Mouse (Mus musculus) E14TG2a.4 (cell line): ENCODE data around the gene Snx8.

Source experiments
- H3K27me3 ChIP-seq: 2 replicates; pipeline ENCODE4 v1.6.1; 2014; ENCODE audit warnings: low read length, control low read depth; ENCODE audit not compliant: insufficient read depth
- H3K36me3 ChIP-seq: 2 replicates; pipeline ENCODE4 v1.6.1; 2014; ENCODE audit warnings: low read length, control low read depth; ENCODE audit not compliant: insufficient read depth
- H3K4me1 ChIP-seq: replicated peaks from 2 replicates; pipeline ENCODE4 v1.6.1; 2014; ENCODE audit warnings: low read depth, low read length, control low read depth
- H3K4me3 ChIP-seq: replicated peaks from 2 replicates; pipeline ENCODE4 v1.5.1; 2014; ENCODE audit warnings: mild to moderate bottlenecking, low read length
- H3K9me3 ChIP-seq: 2 replicates; pipeline ENCODE4 v1.6.1; 2014; ENCODE audit warnings: low read length, control low read depth
- CTCF ChIP-seq: conservative IDR thresholded peaks from 2 replicates; pipeline ENCODE4 v1.5.1; 2014; ENCODE audit warnings: low read length
- NANOG ChIP-seq: IDR thresholded peaks from 2 replicates; pipeline ENCODE4 v1.6.1; 2014; ENCODE audit warnings: borderline replicate concordance, low read length, mixed read lengths
- POU5F1 ChIP-seq: IDR thresholded peaks from 2 replicates; pipeline ENCODE4 v1.6.1; 2014; ENCODE audit warnings: low read length, borderline replicate concordance

Gene Snx8

DNA sequence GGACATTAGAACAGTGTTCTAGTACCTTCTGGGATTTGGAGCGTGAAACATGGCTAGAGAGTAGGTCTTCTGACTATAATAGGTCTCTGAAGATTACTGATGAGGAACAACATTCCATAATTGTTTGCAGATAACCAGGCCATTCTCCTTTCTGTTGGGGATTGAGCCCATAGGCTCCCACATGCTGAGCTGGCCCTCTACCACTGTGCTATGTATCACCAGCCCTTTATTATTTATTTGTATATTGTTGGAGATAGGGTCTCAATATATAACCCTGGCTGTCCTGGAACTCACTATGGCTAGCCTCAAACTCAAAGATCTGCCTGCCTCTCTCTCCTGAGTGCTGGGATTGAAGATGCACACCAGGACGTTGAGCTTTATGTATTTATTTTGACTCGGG, 585 bp upstream of the Snx8 start:
- peaks cover 26% of the 10 kb centered on the region for H3K4me1 ChIP-seq
- H3K4me3 ChIP-seq: peak overlapping the region; percentile 92
- H3K36me3 ChIP-seq: no peaks in the 10 kb centered on the region
- H3K27me3 ChIP-seq: peaks cover 26% of the 10 kb centered on the region
- no peaks in the 10 kb centered on the region for H3K9me3 ChIP-seq
- TF ChIP-seq NANOG (no peak), POU5F1 (no peak), CTCF (no peak)

DNA sequence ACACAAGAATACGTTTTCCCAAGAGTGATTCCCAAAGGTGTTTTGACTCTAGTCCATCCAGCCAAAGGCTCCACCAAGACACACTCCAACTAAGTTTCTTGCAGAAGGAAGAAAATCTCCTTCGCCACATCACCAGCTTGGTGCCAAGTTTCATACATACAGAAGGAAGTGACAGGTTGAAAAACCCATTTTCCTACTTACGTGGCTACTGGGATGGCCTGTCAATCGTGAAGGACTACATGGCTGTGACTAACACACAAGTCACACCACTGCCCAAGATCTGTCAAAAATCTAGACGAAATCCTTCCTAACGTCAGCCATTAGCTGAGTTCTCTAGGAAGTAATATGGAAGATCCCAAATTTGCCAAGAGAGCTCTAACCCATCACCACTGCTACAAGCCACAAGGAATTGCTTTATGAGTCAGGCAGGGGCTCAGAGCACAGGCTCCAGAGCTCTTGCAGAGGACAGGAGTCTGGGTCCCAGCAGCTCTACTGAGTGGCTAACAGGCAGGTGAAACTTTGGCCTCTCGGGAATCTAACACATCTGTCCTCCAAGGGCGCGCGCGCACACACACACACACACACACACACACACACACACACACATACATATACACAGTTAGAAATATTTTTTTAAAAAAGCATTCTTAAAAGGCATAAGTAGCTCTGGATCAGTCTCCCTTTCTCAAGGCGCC, 1.1 kb downstream of the Snx8 start:
- no peak for TF ChIP-seq NANOG
- no peak for TF ChIP-seq POU5F1
- H3K4me1 ChIP-seq: peaks cover 36% of the 10 kb centered on the region
- no peaks in the 10 kb centered on the region for H3K36me3 ChIP-seq
- no peaks in the 10 kb centered on the region for H3K9me3 ChIP-seq
- peaks cover 26% of the 10 kb centered on the region for H3K27me3 ChIP-seq
- peak overlapping the region; percentile 92 for H3K4me3 ChIP-seq

DNA sequence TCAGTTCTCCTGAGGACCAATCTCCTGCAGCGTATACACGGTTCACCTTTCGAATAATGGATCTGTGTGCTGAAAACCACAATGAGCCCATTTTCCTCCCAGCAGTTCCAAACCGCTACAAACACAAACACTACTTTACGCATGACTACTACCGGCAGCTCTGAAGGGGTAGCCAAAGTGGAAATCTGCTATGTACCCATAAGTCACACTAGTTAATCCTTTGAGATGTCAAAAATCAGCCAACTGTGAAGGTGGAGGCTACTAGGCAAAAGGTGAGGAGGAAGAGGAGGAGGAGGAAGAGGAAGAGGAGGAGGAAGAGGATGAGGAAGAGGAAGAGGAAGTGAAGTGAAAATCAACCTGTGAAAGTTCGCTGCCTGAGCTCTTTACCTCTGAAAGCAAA, 1.8 kb downstream of the Snx8 start:
- Histone ChIP-seq H3K9me3 (no peaks in the 10 kb centered on the region), H3K4me3 (no peak overlapping the region), H3K4me1 (peaks cover 36% of the 10 kb centered on the region), H3K36me3 (no peaks in the 10 kb centered on the region), H3K27me3 (peaks cover 26% of the 10 kb centered on the region)
- TF ChIP-seq NANOG (no peak), POU5F1 (no peak), CTCF (no peak)

DNA sequence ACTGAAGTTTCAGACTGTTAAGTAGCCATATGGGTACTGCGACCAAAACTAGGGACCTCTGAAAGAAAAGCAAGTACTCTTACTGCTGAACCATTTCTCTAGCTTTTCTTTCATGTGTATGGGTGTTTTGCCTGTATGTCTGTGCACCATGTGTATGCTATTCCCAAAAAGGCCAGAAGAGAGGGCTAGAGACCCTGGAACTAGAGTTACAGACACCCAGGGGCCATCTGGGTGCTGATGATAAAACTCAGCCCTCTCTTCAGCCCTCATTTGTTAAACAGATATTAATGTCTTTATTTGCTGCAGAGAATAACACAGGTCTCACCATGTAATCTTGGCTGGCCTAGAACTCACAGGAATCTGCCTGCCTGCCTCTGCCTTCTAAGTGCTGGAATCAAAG, 4.6 kb downstream of the Snx8 start:
- Histone ChIP-seq H3K27me3 (peaks cover 6% of the 10 kb centered on the region), H3K4me1 (peaks cover 36% of the 10 kb centered on the region), H3K4me3 (no peak overlapping the region), H3K36me3 (peaks cover 4% of the 10 kb centered on the region; the same call in 1 of the 2 replicates), H3K9me3 (no peaks in the 10 kb centered on the region)
- TF ChIP-seq CTCF (no peak), NANOG (no peak)

DNA sequence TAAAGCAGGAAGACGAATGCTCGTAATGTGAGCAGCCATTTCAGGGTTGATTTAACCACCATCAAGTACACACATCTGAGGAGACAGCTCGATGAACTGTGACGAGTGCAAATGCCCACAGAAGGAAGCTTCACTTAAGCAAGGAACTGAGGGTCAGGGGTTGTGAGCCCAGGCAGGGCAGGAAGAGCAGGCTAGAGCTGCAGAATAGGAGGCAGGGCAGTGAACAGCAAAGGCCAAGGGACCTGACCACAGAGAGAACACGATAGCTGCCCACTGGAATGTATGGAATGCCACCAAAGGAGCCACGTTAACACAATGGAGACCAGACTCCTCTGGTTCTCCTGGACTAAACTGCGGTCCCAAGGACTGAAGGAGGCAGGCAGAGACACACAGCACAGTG, 5.5 kb downstream of the Snx8 start:
- Histone ChIP-seq H3K4me1 (peaks cover 37% of the 10 kb centered on the region), H3K27me3 (peaks cover 5% of the 10 kb centered on the region; the same call in 1 of the 2 replicates), H3K36me3 (peaks cover 4% of the 10 kb centered on the region; the same call in 1 of the 2 replicates), H3K4me3 (no peak overlapping the region), H3K9me3 (no peaks in the 10 kb centered on the region)
- no peak for TF ChIP-seq CTCF
- TF ChIP-seq NANOG: no peak
- TF ChIP-seq POU5F1: no peak

DNA sequence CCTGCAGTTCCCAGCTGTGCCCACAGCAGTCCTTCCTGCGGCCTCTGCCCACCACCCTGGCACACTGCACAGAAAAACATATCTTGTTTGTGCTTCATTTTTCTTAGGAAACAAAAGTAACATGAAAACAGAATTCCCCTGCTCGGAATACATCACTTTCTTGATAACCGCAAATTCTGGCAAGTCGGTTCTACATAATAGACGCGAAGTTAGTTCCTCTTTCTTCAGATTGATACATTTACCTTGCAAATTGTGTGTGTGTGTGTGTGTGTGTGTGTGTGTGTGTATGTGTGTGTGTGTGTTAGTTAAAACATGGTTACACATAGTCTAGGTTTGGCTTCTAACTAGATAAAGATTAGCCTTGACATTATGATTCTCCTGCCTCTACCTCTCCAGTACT, 6.4 kb downstream of the Snx8 start:
- Histone ChIP-seq H3K9me3 (no peaks in the 10 kb centered on the region), H3K4me3 (no peak overlapping the region)

DNA sequence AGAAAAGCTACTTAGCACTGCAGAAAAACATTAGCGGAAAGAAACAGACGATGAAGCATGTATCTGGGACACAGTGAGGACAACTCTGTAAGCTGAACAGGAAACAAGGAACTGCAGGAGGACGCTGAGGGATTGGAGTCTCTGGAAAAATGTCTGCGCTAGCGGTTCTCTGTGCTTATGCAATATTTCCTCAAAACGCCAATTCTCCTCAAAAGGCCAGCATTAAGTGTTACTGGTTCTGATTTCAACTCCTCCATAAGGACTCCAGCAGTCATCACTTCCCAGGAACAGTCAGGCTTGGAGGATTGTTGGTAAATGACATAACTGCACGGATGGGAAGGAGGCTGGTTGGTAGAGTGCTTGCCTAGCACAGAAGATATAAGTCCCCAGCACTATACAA, 7.9 kb downstream of the Snx8 start:
- Histone ChIP-seq H3K4me3 (no peak overlapping the region), H3K4me1 (peaks cover 21% of the 10 kb centered on the region), H3K36me3 (peaks cover 4% of the 10 kb centered on the region; the same call in 1 of the 2 replicates), H3K9me3 (no peaks in the 10 kb centered on the region), H3K27me3 (no peaks in the 10 kb centered on the region)
- TF ChIP-seq CTCF: no peak
- TF ChIP-seq NANOG: no peak
- TF ChIP-seq POU5F1: no peak

More for the DNA sequence above, 6.4 kb downstream of the Snx8 start:
- H3K27me3 ChIP-seq: peaks cover 2% of the 10 kb centered on the region; the same call in 1 of the 2 replicates
- no peak for TF ChIP-seq NANOG
- TF ChIP-seq CTCF: no peak
- no peak for TF ChIP-seq POU5F1
- H3K4me1 ChIP-seq: peaks cover 29% of the 10 kb centered on the region
- H3K36me3 ChIP-seq: peaks cover 4% of the 10 kb centered on the region; the same call in 1 of the 2 replicates

DNA sequence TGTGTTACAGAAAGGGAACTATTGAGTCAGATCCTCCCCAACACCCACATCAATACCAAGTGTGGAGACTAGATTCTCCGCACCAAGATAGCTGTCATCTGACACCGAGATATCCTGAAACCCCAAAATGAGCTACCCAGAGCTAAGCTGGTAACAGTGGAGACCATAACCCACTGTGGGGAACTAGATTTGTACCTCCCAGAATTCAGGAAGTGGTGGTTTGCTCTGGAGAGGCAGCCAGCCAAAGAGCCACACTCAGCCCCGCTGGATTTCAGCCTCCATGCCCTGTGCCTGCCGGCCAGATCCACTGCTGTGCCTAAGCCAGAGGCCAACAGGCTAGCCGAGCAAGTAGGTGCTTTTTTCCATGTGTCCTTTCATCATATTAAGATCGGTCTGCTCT, 9.8 kb downstream of the Snx8 start:
- Histone ChIP-seq H3K4me1 (peaks cover 30% of the 10 kb centered on the region), H3K9me3 (no peaks in the 10 kb centered on the region), H3K36me3 (peaks cover 4% of the 10 kb centered on the region; the same call in 1 of the 2 replicates), H3K27me3 (no peaks in the 10 kb centered on the region), H3K4me3 (no peak overlapping the region)
- TF ChIP-seq POU5F1 (no peak), NANOG (no peak), CTCF (no peak)

DNA sequence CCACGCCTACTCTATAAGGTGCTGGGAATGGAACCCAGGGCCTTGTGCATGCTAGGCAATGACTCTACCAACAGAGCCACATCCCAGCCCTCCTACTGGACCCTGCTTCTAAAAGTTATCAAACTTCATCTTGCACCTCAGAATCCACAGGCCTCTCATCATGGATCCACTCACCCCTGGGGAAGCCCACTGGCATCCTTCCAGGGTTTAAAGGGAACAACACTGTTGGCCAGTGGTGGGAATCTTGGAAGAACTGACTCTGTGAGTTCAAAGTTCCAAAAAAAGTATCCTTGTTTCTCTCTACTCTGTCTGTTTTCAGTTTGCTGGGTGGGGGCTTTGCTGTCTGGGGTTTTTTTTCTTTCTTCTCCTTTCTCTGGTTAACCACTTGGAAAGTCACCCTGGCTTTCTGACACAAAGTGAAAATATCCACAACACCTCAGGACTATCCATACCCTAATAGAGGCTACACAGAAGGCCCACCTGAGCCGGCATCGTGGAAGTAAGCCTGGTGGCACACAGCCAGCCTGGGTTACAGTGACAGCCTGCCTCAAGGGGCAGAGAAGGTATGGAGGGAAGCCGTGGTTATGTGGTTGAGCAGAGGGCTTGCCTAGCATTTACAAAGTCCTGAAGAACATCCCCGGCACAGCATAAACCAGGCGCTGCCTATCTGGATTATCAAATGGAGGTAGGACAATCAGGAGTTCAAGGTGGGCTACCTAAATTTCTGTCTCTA, 10.8 kb downstream of the Snx8 start:
- TF ChIP-seq NANOG (no peak), CTCF (no peak), POU5F1 (no peak)
- peaks cover 4% of the 10 kb centered on the region; the same call in 1 of the 2 replicates for H3K36me3 ChIP-seq
- H3K4me3 ChIP-seq: no peak overlapping the region
- no peaks in the 10 kb centered on the region for H3K27me3 ChIP-seq
- H3K9me3 ChIP-seq: no peaks in the 10 kb centered on the region
- peaks cover 31% of the 10 kb centered on the region for H3K4me1 ChIP-seq
